Mouse (Mus musculus) MEL (cell line): ENCODE data around the gene Babam2. TPM values are rescaled to one million over a fixed set of nuclear protein-coding genes. Genes with fewer than 3 reads are reported as not detected.

Source experiments
- DNase-seq: peaks from one replicate; pipeline ENCODE4 v3.0.0; 2011; ENCODE audit warnings: low read depth, low spot score
- H3K27ac ChIP-seq: 2 replicates; pipeline ENCODE4 v1.5.1; 2012; ENCODE audit warnings: low read depth, mild to moderate bottlenecking, control low read depth, low read length, moderate library complexity; ENCODE audit not compliant: control insufficient read depth
- H3K27me3 ChIP-seq, 2 experiments: fragments of 150-350 bp in 1 of 2; sonication (generic) in 1 of 2; 2 replicates each; pipeline ENCODE4 v1.6.1; 2012; ENCODE audit warnings: low read length in 2 of 2, mild to moderate bottlenecking in 2 of 2, improper control_type of control experiment in 1 of 2, moderate library complexity in 1 of 2; ENCODE audit not compliant: insufficient read depth in 2 of 2, control insufficient read depth in 1 of 2
- H3K36me3 ChIP-seq, 2 experiments: 2 replicates each; pipeline ENCODE4 v1.6.1; 2012 to 2014; ENCODE audit warnings: low read length in 2 of 2, improper control_type of control experiment in 1 of 2, inconsistent platforms in 1 of 2, mild to moderate bottlenecking in 1 of 2; ENCODE audit not compliant: insufficient read depth in 2 of 2, control insufficient read depth in 1 of 2
- H3K4me1 ChIP-seq, 2 experiments: fragments of 150-350 bp in 1 of 2; sonication (generic) in 1 of 2; 2 replicates each; pipeline ENCODE4 v1.6.1; 2012; ENCODE audit warnings: low read length in 2 of 2, improper control_type of control experiment in 1 of 2, mild to moderate bottlenecking in 1 of 2; ENCODE audit not compliant: insufficient read depth in 2 of 2, control insufficient read depth in 1 of 2
- H3K4me3 ChIP-seq, 2 experiments: fragments of 150-350 bp in 1 of 2; sonication (generic) in 1 of 2; 2 replicates each; pipeline ENCODE4 v1.5.1; 2012; ENCODE audit warnings: low read depth in 2 of 2, low read length in 2 of 2, mild to moderate bottlenecking in 2 of 2, moderate library complexity in 2 of 2, control low read depth in 1 of 2, improper control_type of control experiment in 1 of 2; ENCODE audit not compliant: control insufficient read depth in 1 of 2, insufficient read depth in 1 of 2
- H3K79me2 ChIP-seq: 2 replicates; pipeline ENCODE4 v1.6.1; 2012; ENCODE audit warnings: mild to moderate bottlenecking, low read length, moderate library complexity; ENCODE audit not compliant: control insufficient read depth, poor library complexity, insufficient read depth
- H3K9ac ChIP-seq: 2 replicates; pipeline ENCODE4 v1.6.1; 2012; ENCODE audit warnings: low read depth, mild to moderate bottlenecking, control low read depth, low read length, moderate library complexity; ENCODE audit not compliant: control insufficient read depth, poor library complexity, severe bottlenecking
- H3K9me3 ChIP-seq: fragments of 150-350 bp; sonication (generic); replicated peaks from 2 replicates; pipeline ENCODE4 v1.6.1; 2012; ENCODE audit warnings: mild to moderate bottlenecking, low read length, improper control_type of control experiment, moderate library complexity; ENCODE audit not compliant: insufficient read depth
- CTCF ChIP-seq, 3 experiments: IDR thresholded peaks in 2 of 3; conservative IDR thresholded peaks in 1 of 3; 2 replicates each; pipeline ENCODE4 v1.5.1; 2011 to 2012; ENCODE audit warnings: low read length in 3 of 3, low read depth in 2 of 3, mild to moderate bottlenecking in 2 of 3, improper control_type of control experiment in 1 of 3, inconsistent platforms in 1 of 3, mixed read lengths in 1 of 3, moderate library complexity in 1 of 3; ENCODE audit not compliant: control insufficient read depth in 1 of 3, insufficient read depth in 1 of 3, poor library complexity in 1 of 3, severe bottlenecking in 1 of 3
- ELF1 ChIP-seq: IDR thresholded peaks from 2 replicates; pipeline ENCODE4 v1.6.1; 2014; ENCODE audit warnings: low read depth, mild to moderate bottlenecking, inconsistent platforms, low read length, improper control_type of control experiment, moderate library complexity
- GABPA ChIP-seq: IDR thresholded peaks from 2 replicates; pipeline ENCODE4 v1.6.1; 2012; ENCODE audit warnings: low read depth, mild to moderate bottlenecking, inconsistent platforms, low read length, improper control_type of control experiment, moderate library complexity
- GATA1 ChIP-seq: IDR thresholded peaks from 2 replicates; pipeline ENCODE4 v1.6.1; 2011; ENCODE audit warnings: low read depth, low read length, improper control_type of control experiment
- HCFC1 ChIP-seq: IDR thresholded peaks from 2 replicates; pipeline ENCODE4 v1.6.1; 2012; ENCODE audit warnings: low read depth, mild to moderate bottlenecking, inconsistent platforms, low read length, improper control_type of control experiment, moderate library complexity
- JUND ChIP-seq: IDR thresholded peaks from 2 replicates; pipeline ENCODE4 v1.6.1; 2011; ENCODE audit warnings: low read depth, mild to moderate bottlenecking, improper control_type of control experiment, low read length
- KAT2A ChIP-seq: conservative IDR thresholded peaks from 2 replicates; pipeline ENCODE4 v1.6.1; 2012; ENCODE audit warnings: low read depth, low read length, improper control_type of control experiment, inconsistent platforms
- MAFK ChIP-seq: IDR thresholded peaks from 2 replicates; pipeline ENCODE4 v1.6.1; 2011; ENCODE audit warnings: low read depth, mild to moderate bottlenecking, low read length, improper control_type of control experiment, borderline replicate concordance
- MAZ ChIP-seq: IDR thresholded peaks from 2 replicates; pipeline ENCODE4 v1.6.1; 2012; ENCODE audit warnings: low read depth, mild to moderate bottlenecking, inconsistent platforms, low read length, improper control_type of control experiment
- MXI1 ChIP-seq: IDR thresholded peaks from 2 replicates; pipeline ENCODE4 v1.6.1; 2011; ENCODE audit warnings: mild to moderate bottlenecking, low read depth, low read length, improper control_type of control experiment
- POLR2AphosphoS2 ChIP-seq: IDR thresholded peaks from 2 replicates; pipeline ENCODE4 v1.6.1; 2011; ENCODE audit warnings: low read length, improper control_type of control experiment
- POLR2AphosphoS5 ChIP-seq: IDR thresholded peaks from 2 replicates; pipeline ENCODE4 v1.6.1; 2012; ENCODE audit warnings: low read depth, borderline replicate concordance, mild to moderate bottlenecking, inconsistent platforms, low read length, moderate library complexity, mixed read lengths
- RAD21 ChIP-seq: IDR thresholded peaks from 2 replicates; pipeline ENCODE4 v1.6.1; 2011; ENCODE audit warnings: mild to moderate bottlenecking, low read depth, low read length, improper control_type of control experiment
- RCOR1 ChIP-seq: IDR thresholded peaks from 2 replicates; pipeline ENCODE4 v1.6.1; 2012; ENCODE audit warnings: low read depth, mild to moderate bottlenecking, inconsistent platforms, low read length, improper control_type of control experiment
- SIN3A ChIP-seq: IDR thresholded peaks from 2 replicates; pipeline ENCODE4 v1.6.1; 2012; ENCODE audit warnings: low read length, improper control_type of control experiment, inconsistent platforms
- TAL1 ChIP-seq: IDR thresholded peaks from 2 replicates; pipeline ENCODE4 v1.6.1; 2012; ENCODE audit warnings: mild to moderate bottlenecking, inconsistent platforms, low read length, moderate library complexity, mixed read lengths
- TCF12 ChIP-seq: IDR thresholded peaks from 2 replicates; pipeline ENCODE4 v1.6.1; 2014; ENCODE audit warnings: low read depth, mild to moderate bottlenecking, inconsistent platforms, low read length, improper control_type of control experiment, moderate library complexity
- USF1 ChIP-seq: IDR thresholded peaks from 2 replicates; pipeline ENCODE4 v1.6.1; 2014; ENCODE audit warnings: low read depth, mild to moderate bottlenecking, inconsistent platforms, low read length, improper control_type of control experiment, moderate library complexity
- ZKSCAN1 ChIP-seq: IDR thresholded peaks from 2 replicates; pipeline ENCODE4 v1.6.1; 2012; ENCODE audit warnings: low read depth, mild to moderate bottlenecking, inconsistent platforms, low read length, improper control_type of control experiment, moderate library complexity
- ZMIZ1 ChIP-seq: IDR thresholded peaks from 2 replicates; pipeline ENCODE4 v1.6.1; 2012; ENCODE audit warnings: low read depth, mild to moderate bottlenecking, inconsistent platforms, low read length, improper control_type of control experiment, moderate library complexity
- ZNF384 ChIP-seq: IDR thresholded peaks from 2 replicates; pipeline ENCODE4 v1.6.1; 2012; ENCODE audit warnings: low read depth, mild to moderate bottlenecking, inconsistent platforms, low read length, improper control_type of control experiment
- polyA plus RNA-seq, 2 experiments: library from polyadenylated mRNA; stranded (reverse) in 1 of 2; unstranded in 1 of 2; fragments of >175 nt in 1 of 2; fragments of >200 nt in 1 of 2; gene quantifications; 2 replicates each; pipeline versions ENCODE4 v1.2.1 to v1.2.4; 2012; ENCODE audit warnings: low replicate concordance in 2 of 2, low read depth in 1 of 2; ENCODE audit not compliant: insufficient read length in 2 of 2, insufficient read depth in 1 of 2, missing spikeins in 1 of 2
- total RNA-seq: library from RNA; depleted of rRNA; stranded (reverse); fragments of 300-350 nt; gene quantifications from 2 replicates; pipeline ENCODE4 v1.2.3, GENCODE M21; 2012

Gene Babam2
- total and polyA plus RNA-seq, 3 experiments, result 43.3 to 86.6 TPM; not detected in 1

DNA sequence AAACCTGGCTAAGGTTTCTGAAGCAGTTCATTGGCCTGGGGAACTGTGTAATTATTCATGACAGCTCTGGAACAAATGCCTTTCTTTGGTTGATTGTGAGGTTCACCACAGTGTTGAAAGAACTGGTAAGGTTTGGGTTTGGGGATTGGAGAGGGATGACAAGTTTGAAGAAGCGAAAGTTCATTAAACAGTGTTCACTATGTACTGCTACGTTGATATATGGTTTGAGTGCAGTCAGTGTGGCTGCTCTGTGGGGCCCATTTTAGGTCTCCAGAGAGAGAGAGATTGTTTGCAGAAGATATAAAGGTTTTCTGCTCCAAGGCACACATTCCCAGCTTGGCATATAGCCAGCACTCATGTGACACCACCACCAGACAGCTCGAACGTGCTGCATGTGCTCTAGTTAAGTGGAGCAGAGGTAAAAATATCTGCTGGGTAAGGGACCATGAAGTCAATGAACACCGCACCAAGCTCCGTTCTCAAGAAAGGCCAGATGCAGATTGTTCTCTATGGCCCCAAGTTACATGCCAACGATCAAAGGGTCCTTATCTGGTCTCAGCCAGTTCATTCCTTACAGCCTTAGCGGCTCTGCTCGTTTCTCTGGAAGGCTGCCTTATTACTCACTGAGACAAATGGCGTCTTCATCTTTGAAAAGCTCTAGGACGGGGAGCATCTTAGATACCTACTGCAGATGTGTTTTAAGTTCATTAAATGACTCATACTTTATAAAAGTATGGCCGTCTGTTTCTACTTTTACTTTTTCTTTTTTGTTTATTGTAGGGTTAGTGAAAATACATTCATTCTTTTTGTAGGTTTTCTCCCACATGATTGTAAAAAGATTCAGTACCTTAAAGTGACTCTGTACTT lies 113.5 kb downstream of the Babam2 start (continued):
- no peak for TF ChIP-seq CTCF (IDR thresholded peaks at IDR 0.05 in 2 of 3, conservative IDR thresholded peaks at IDR 0.05 in 1 of 3; ENCODE audit: control insufficient read depth in 1 of 3, insufficient read depth in 1 of 3, low read depth in 2 of 3, low read length in 3 of 3, poor library complexity in 1 of 3, severe bottlenecking in 1 of 3)
- TF ChIP-seq MXI1, result peak; percentile 89
- no peak for TF ChIP-seq POLR2AphosphoS5
- TF ChIP-seq TAL1, result no peak
- TF ChIP-seq HCFC1, result peak; percentile 55; the same call in 1 of the 2 replicates

GRCm38 (mm10) chr5:31811663-31812001 lies 114.1 kb downstream of the Babam2 start:
- TF ChIP-seq MXI1 (no peak), GATA1 (peak; percentile 16; the same call in 1 of the 2 replicates), SIN3A (peak; percentile 30; the same call in 1 of the 2 replicates), KAT2A (no peak), ELF1 (no peak), ZNF384 (peak; percentile 91), USF1 (no peak), TAL1 (no peak), MAFK (0 out of 2 replicates have a peak, but pooled peaks have one; percentile 28)
- Histone ChIP-seq H3K4me1 (peaks cover 25 to 39% of the 10 kb centered on the region in 2 experiments), H3K27ac (peak overlapping the region; percentile 97), H3K4me3 (peak overlapping the region in 1 of 2 experiments; percentile 59; a peak in 2 of 4 replicates), H3K27me3 (no peaks in the 10 kb centered on the region), H3K79me2 (no peaks in the 10 kb centered on the region; the same call in 1 of the 2 replicates), H3K9me3 (no peaks in the 10 kb centered on the region), H3K9ac (peak overlapping the region; percentile 79), H3K36me3 (peaks cover 0 to 45% of the 10 kb centered on the region in 2 experiments; a peak in 2 of 4 replicates)
- peak; percentile 72 for DNase-seq

GRCm38 (mm10) chr5:31813156-31813675 lies 115.7 kb downstream of the Babam2 start:
- H3K4me1 ChIP-seq, result peaks cover 20 to 24% of the 10 kb centered on the region in 2 experiments
- DNase-seq, result no peak
- peaks cover 0 to 36% of the 10 kb centered on the region in 2 experiments; a peak in 2 of 4 replicates for H3K36me3 ChIP-seq
- H3K27ac ChIP-seq, result no peak overlapping the region
- no peak for TF ChIP-seq JUND
- no peak for TF ChIP-seq ZMIZ1
- TF ChIP-seq TCF12, result no peak
- TF ChIP-seq MAZ, result no peak
- no peak for TF ChIP-seq RAD21
- no peak for TF ChIP-seq ZKSCAN1
- no peak for TF ChIP-seq POLR2AphosphoS2
- no peak for TF ChIP-seq RCOR1
- no peak for TF ChIP-seq KAT2A
- TF ChIP-seq POLR2AphosphoS5, result no peak
- TF ChIP-seq GABPA, result no peak
- no peaks in the 10 kb centered on the region for H3K27me3 ChIP-seq
- no peak overlapping the region for H3K4me3 ChIP-seq
- no peaks in the 10 kb centered on the region; the same call in 1 of the 2 replicates for H3K79me2 ChIP-seq
- no peaks in the 10 kb centered on the region for H3K9me3 ChIP-seq
- H3K9ac ChIP-seq, result no peak overlapping the region
